Mouse (Mus musculus): ENCODE data around the gene Baiap2l2. TPM values are rescaled to one million over a fixed set of nuclear protein-coding genes. Genes with fewer than 3 reads are reported as not detected.

Gene Baiap2l2
- total RNA-seq, 2 experiments from 2014 or later: 10.0 to 11.3 TPM

- intact Hi-C loops (cut with DNase I): no loop called here
Observed at GRCm38 (mm10) chr15:79219572-79219971, 65.8 kb downstream of the Baiap2l2 start.

DNA sequence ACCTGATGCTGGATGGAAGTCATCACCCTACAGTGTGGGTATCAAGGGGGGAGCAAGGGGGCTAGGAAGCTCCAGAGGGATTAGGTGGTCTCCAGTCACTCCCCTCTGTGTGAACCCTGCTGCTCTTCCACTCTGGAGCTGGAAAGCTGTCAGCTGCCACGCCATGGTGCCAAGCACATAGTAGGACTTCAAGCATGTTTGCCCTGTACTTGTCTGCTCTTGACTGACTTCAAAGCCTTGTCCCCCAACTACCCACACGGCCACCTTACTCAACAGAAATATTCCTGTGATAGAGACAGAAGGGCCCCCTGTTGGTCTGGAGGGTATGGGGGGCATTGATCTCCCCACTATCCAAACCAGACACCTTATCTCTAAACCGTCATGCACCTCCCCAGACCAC is 69.1 kb downstream of the Baiap2l2 start:
- DNase-seq: no peak
- intact Hi-C loops (cut with DNase I): no loop called here

More at GRCm38 (mm10) chr15:79219572-79219971, 65.8 kb downstream of the Baiap2l2 start:
- no peak for DNase-seq

GRCm38 (mm10) chr15:79213591-79213990 is 71.7 kb downstream of the Baiap2l2 start:
- intact Hi-C loops (cut with DNase I): no loop called here
- no peak for DNase-seq

- DNase-seq: no peak
- intact Hi-C loops (cut with DNase I): no loop called here
Observed at GRCm38 (mm10) chr15:79212750-79213446, 72.4 kb downstream of the Baiap2l2 start.

DNA sequence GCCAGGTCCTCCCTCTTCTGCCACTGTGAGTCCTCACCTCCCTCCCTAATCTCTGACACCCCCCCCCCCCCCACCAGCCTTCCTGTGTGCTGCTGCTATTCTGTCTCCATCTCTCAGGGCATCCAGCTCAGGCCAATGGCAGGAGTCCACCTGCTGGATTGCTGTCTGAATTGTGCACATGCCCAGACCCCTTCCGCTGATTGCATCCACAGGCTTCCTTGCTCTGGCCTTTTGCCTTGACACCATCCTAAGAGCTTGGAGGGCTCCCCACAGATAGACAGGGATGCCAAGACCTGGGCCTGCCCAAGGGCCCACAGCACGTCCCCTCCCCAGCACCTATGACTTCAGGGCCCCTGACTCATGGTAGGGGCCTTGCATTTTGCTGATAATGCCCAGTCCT is 75.0 kb downstream of the Baiap2l2 start:
- intact Hi-C loops (cut with DNase I): no loop called here
- no peak for DNase-seq

GRCm38 (mm10) chr15:79208758-79209439 is 76.4 kb downstream of the Baiap2l2 start:
- intact Hi-C loops (cut with DNase I): no loop called here
- DNase-seq: no peak

- intact Hi-C loops (cut with DNase I): no loop called here
Observed at GRCm38 (mm10) chr15:79208211-79208610, 77.1 kb downstream of the Baiap2l2 start.

More at GRCm38 (mm10) chr15:79208211-79208610, 77.1 kb downstream of the Baiap2l2 start:
- no peak for DNase-seq

Other genes starting within 250 kb of the Baiap2l2 start
- gene Galr3, start 243.7 kb downstream of the Baiap2l2 start, total RNA-seq (2021): 1 to 10 TPM in 1 of 2 experiments, not detected in 1; 1.0 TPM
- gene Ankrd54, start 222.6 kb downstream of the Baiap2l2 start, total RNA-seq (2021): 10 to 100 TPM; 25.5 to 27.2 TPM
- 100 to 1,000 TPM; 116 to 122 TPM for gene Eif3l, start 210.4 kb downstream of the Baiap2l2 start, total RNA-seq (2021)
- 10 to 100 TPM; 61.5 to 66.6 TPM for gene Micall1, start 176.6 kb downstream of the Baiap2l2 start, total RNA-seq (2021)
- 100 to 1,000 TPM; 143 to 152 TPM for gene Polr2f, start 144.5 kb downstream of the Baiap2l2 start, total RNA-seq (2021)
- gene 1700088E04Rik, start 144.3 kb downstream of the Baiap2l2 start, total RNA-seq (2021): 10 to 100 TPM; 12.1 to 13.1 TPM
- 10 to 100 TPM; 16.5 to 18.1 TPM for gene Sox10, start 120.3 kb downstream of the Baiap2l2 start, total RNA-seq (2021)
- 10 to 100 TPM; 63.3 to 69.7 TPM for gene Pick1, start 56.4 kb downstream of the Baiap2l2 start, total RNA-seq (2021)
- 1 to 10 TPM; 1.9 to 2.4 TPM for gene Gm49486, start 56.1 kb downstream of the Baiap2l2 start, total RNA-seq (2021)
- not detected for gene Slc16a8, start 30.8 kb downstream of the Baiap2l2 start, total RNA-seq (2021)
- gene Pla2g6, start 42.9 kb upstream of the Baiap2l2 start, total RNA-seq (2021): 10 to 100 TPM; 24.5 to 25.6 TPM
- 1 to 10 TPM; 1.5 to 1.9 TPM for gene Maff, start 61.1 kb upstream of the Baiap2l2 start, total RNA-seq (2021)
- gene Tmem184b, start 118.0 kb upstream of the Baiap2l2 start, total RNA-seq (2021): 10 to 100 TPM; 49.6 to 53.4 TPM
- gene Csnk1e, start 170.0 kb upstream of the Baiap2l2 start, total RNA-seq (2021): 100 to 1,000 TPM; 285 to 296 TPM
- gene Kcnj4, start 219.7 kb upstream of the Baiap2l2 start, total RNA-seq (2021): 10 to 100 TPM; 29.9 to 39.5 TPM
- gene Kdelr3, start 230.9 kb upstream of the Baiap2l2 start, total RNA-seq (2021): under 1 TPM; 0.72 to 0.91 TPM

Measured in left cerebral cortex, postnatal 4 days (tissue).